Mouse (Mus musculus) CH12.LX (cell line): Measurements from ENCODE around the gene Cdh22. TPM values are rescaled to one million over a fixed set of nuclear protein-coding genes. Genes with fewer than 3 reads are reported as not detected.

Experiments used
- DNase-seq: peaks from one replicate; pipeline ENCODE4 v3.0.0-alpha.2; 2013; ENCODE audit errors: extremely low read depth
- H3K27ac ChIP-seq: 2 replicates; pipeline ENCODE4 v1.5.1; 2012; ENCODE audit warnings: low read depth, mild to moderate bottlenecking, control low read depth, moderate library complexity; ENCODE audit not compliant: insufficient read depth
- H3K27me3 ChIP-seq: replicated peaks from 2 replicates; pipeline ENCODE3; 2012; ENCODE audit warnings: inconsistent platforms
- H3K36me3 ChIP-seq, 2 experiments: replicated peaks in 1 of 2; 2 replicates each; pipeline versions ENCODE3 to v1.6.1; 2012; ENCODE audit warnings: inconsistent platforms in 1 of 2, low read length in 1 of 2, mild to moderate bottlenecking in 1 of 2, mixed read lengths in 1 of 2, moderate library complexity in 1 of 2; ENCODE audit not compliant: control insufficient read depth in 1 of 2, insufficient read depth in 1 of 2
- H3K4me1 ChIP-seq, 2 experiments: 2 replicates each; pipeline ENCODE4 v1.6.1; 2012; ENCODE audit warnings: inconsistent platforms in 1 of 2, moderate library complexity in 1 of 2; ENCODE audit not compliant: insufficient read depth in 2 of 2, control insufficient read depth in 1 of 2
- H3K4me2 ChIP-seq: 2 replicates; pipeline ENCODE4 v1.6.1; 2012; ENCODE audit warnings: low read depth, mild to moderate bottlenecking, control low read depth; ENCODE audit not compliant: poor library complexity, insufficient read depth, severe bottlenecking
- H3K4me3 ChIP-seq, 3 experiments: fragments of 150-350 bp in 1 of 3; sonication (generic) in 1 of 3; replicated peaks in 1 of 3; 2 replicates each; pipeline versions ENCODE3 to v1.5.1; 2011 to 2012; ENCODE audit warnings: low read depth in 2 of 3, low read length in 2 of 3, mild to moderate bottlenecking in 2 of 3, moderate library complexity in 2 of 3, control low read depth in 1 of 3, improper control_type of control experiment in 1 of 3, inconsistent platforms in 1 of 3, mixed read lengths in 1 of 3; ENCODE audit not compliant: poor library complexity in 1 of 3
- H3K79me2 ChIP-seq: replicated peaks from 2 replicates; pipeline ENCODE4 v1.6.1; 2012; ENCODE audit warnings: mild to moderate bottlenecking, moderate library complexity; ENCODE audit not compliant: control insufficient read depth, poor library complexity, insufficient read depth, severe bottlenecking; ENCODE audit errors: extremely low read depth
- H3K9ac ChIP-seq: 2 replicates; pipeline ENCODE4 v1.6.1; 2012; ENCODE audit warnings: low read depth, mild to moderate bottlenecking, control low read depth, moderate library complexity; ENCODE audit not compliant: insufficient read depth
- H3K9me3 ChIP-seq: replicated peaks from 2 replicates; pipeline ENCODE3; 2012; ENCODE audit warnings: low read length, inconsistent platforms, mixed read lengths
- CHD1 ChIP-seq: IDR thresholded peaks from 2 replicates; pipeline ENCODE4 v1.6.1; 2012; ENCODE audit warnings: low read depth, low read length, improper control_type of control experiment, inconsistent platforms
- CHD2 ChIP-seq: IDR thresholded peaks from 2 replicates; pipeline ENCODE4 v1.6.1; 2011; ENCODE audit warnings: low read length, improper control_type of control experiment
- CTCF ChIP-seq, 2 experiments: IDR thresholded peaks in 1 of 2; conservative IDR thresholded peaks in 1 of 2; 2 replicates each; pipeline ENCODE4 v1.5.1; 2011 to 2012; ENCODE audit warnings: low read depth in 2 of 2, low read length in 2 of 2, improper control_type of control experiment in 1 of 2, inconsistent platforms in 1 of 2, mild to moderate bottlenecking in 1 of 2, moderate library complexity in 1 of 2
- E2F4 ChIP-seq: IDR thresholded peaks from 2 replicates; pipeline ENCODE4 v1.6.1; 2011; ENCODE audit warnings: low read depth, low read length, improper control_type of control experiment; ENCODE audit not compliant: insufficient replicate concordance
- ETS1 ChIP-seq: conservative IDR thresholded peaks from 2 replicates; pipeline ENCODE4 v1.6.1; 2012; ENCODE audit warnings: low read depth, mild to moderate bottlenecking, inconsistent platforms, low read length, improper control_type of control experiment, moderate library complexity
- HCFC1 ChIP-seq: IDR thresholded peaks from 2 replicates; pipeline ENCODE4 v1.6.1; 2012; ENCODE audit warnings: low read depth, mild to moderate bottlenecking, inconsistent platforms, low read length, improper control_type of control experiment
- IRF4 ChIP-seq: IDR thresholded peaks from 2 replicates; pipeline ENCODE4 v1.6.1; 2014; ENCODE audit warnings: low read depth, mild to moderate bottlenecking, inconsistent platforms, low read length, improper control_type of control experiment
- JUN ChIP-seq: IDR thresholded peaks from 2 replicates; pipeline ENCODE4 v1.6.1; 2011; ENCODE audit warnings: low read depth, mild to moderate bottlenecking, low read length, improper control_type of control experiment, moderate library complexity; ENCODE audit not compliant: insufficient read depth
- JUND ChIP-seq: conservative IDR thresholded peaks from 2 replicates; pipeline ENCODE4 v1.6.1; 2011; ENCODE audit warnings: low read depth, low read length, improper control_type of control experiment
- MAFK ChIP-seq: IDR thresholded peaks from 2 replicates; pipeline ENCODE4 v1.6.1; 2011; ENCODE audit warnings: low read length, improper control_type of control experiment; ENCODE audit not compliant: insufficient replicate concordance
- MAX ChIP-seq: IDR thresholded peaks from 2 replicates; pipeline ENCODE4 v1.6.1; 2011; ENCODE audit warnings: low read length, improper control_type of control experiment
- MAZ ChIP-seq: IDR thresholded peaks from 2 replicates; pipeline ENCODE4 v1.6.1; 2012; ENCODE audit warnings: low read depth, mild to moderate bottlenecking, inconsistent platforms, low read length, improper control_type of control experiment, moderate library complexity
- MXI1 ChIP-seq: IDR thresholded peaks from 2 replicates; pipeline ENCODE4 v1.6.1; 2011; ENCODE audit warnings: mild to moderate bottlenecking, low read depth, low read length, improper control_type of control experiment
- NELFE ChIP-seq: IDR thresholded peaks from 2 replicates; pipeline ENCODE4 v1.6.1; 2011; ENCODE audit warnings: low read depth, low read length, improper control_type of control experiment
- POLR2A ChIP-seq: IDR thresholded peaks from 2 replicates; pipeline ENCODE4 v1.6.1; 2011; ENCODE audit warnings: low read depth, mild to moderate bottlenecking, improper control_type of control experiment, low read length
- POLR2AphosphoS2 ChIP-seq: IDR thresholded peaks from 2 replicates; pipeline ENCODE4 v1.6.1; 2011; ENCODE audit warnings: low read depth, low read length, improper control_type of control experiment
- RAD21 ChIP-seq: IDR thresholded peaks from 2 replicates; pipeline ENCODE4 v1.6.1; 2011; ENCODE audit warnings: low read depth, mild to moderate bottlenecking, low read length, improper control_type of control experiment, moderate library complexity
- SIN3A ChIP-seq: IDR thresholded peaks from 2 replicates; pipeline ENCODE4 v1.6.1; 2012; ENCODE audit warnings: low read length, improper control_type of control experiment, inconsistent platforms
- SMC3 ChIP-seq: IDR thresholded peaks from 2 replicates; pipeline ENCODE4 v1.6.1; 2011; ENCODE audit warnings: low read depth, low read length, improper control_type of control experiment
- TBP ChIP-seq: conservative IDR thresholded peaks from 2 replicates; pipeline ENCODE4 v1.6.1; 2011; ENCODE audit warnings: low read depth, low read length, improper control_type of control experiment
- TCF12 ChIP-seq: IDR thresholded peaks from 2 replicates; pipeline ENCODE4 v1.6.1; 2014; ENCODE audit warnings: low read depth, mild to moderate bottlenecking, inconsistent platforms, low read length, improper control_type of control experiment
- UBTF ChIP-seq: IDR thresholded peaks from 2 replicates; pipeline ENCODE4 v1.6.1; 2012; ENCODE audit warnings: low read depth, mild to moderate bottlenecking, inconsistent platforms, low read length, improper control_type of control experiment, moderate library complexity
- USF1 ChIP-seq: IDR thresholded peaks from 2 replicates; pipeline ENCODE4 v1.6.1; 2014; ENCODE audit warnings: low read depth, mild to moderate bottlenecking, inconsistent platforms, low read length, improper control_type of control experiment
- USF2 ChIP-seq: conservative IDR thresholded peaks from 2 replicates; pipeline ENCODE4 v1.6.1; 2011; ENCODE audit warnings: low read depth, low read length, improper control_type of control experiment
- ZC3H11A ChIP-seq: IDR thresholded peaks from 2 replicates; pipeline ENCODE4 v1.6.1; 2012; ENCODE audit warnings: low read depth, mild to moderate bottlenecking, inconsistent platforms, low read length, improper control_type of control experiment
- ZMIZ1 ChIP-seq: IDR thresholded peaks from 2 replicates; pipeline ENCODE4 v1.6.1; 2012; ENCODE audit warnings: low read depth, mild to moderate bottlenecking, inconsistent platforms, low read length, improper control_type of control experiment
- ZNF384 ChIP-seq: IDR thresholded peaks from 2 replicates; pipeline ENCODE4 v1.6.1; 2012; ENCODE audit warnings: low read depth, low read length, improper control_type of control experiment, inconsistent platforms
- dilution Hi-C: fragments of 300-500 bp; cut with MboI; formaldehyde crosslinking; loops from 2 replicates; pipeline ENCODE4 v1.14.3; 2020; ENCODE audit warnings: low sequenced_read_pairs; ENCODE audit not compliant: extremely low pct_unique_long_range_greater_than_20kb, extremely low pct_ligation_motif_present
- in situ Hi-C: fragments of 300-500 bp; cut with MboI; formaldehyde crosslinking; loops from 3 replicates; pipeline ENCODE4 v1.14.3; 2019; ENCODE audit warnings: low sequenced_read_pairs, low pct_ligation_motif_present, low pct_unique_long_range_greater_than_20kb, mixed read lengths
- polyA plus RNA-seq: library from polyadenylated mRNA; unstranded; fragments of >175 nt; gene quantifications from 2 replicates; pipeline ENCODE4 v1.2.1, GENCODE M21; 2012; ENCODE audit warnings: low read depth; ENCODE audit not compliant: insufficient read length
- total RNA-seq, 2 experiments: library from RNA; depleted of rRNA; stranded (reverse); fragments of 300-350 nt in 1 of 2; fragments of >200 nt in 1 of 2; gene quantifications; 2 replicates each; pipeline ENCODE4 v1.2.3; 2012 to 2014

Cdh22 gene
- total and polyA plus RNA-seq, 3 experiments, result 0.08 TPM; not detected in 2

DNA sequence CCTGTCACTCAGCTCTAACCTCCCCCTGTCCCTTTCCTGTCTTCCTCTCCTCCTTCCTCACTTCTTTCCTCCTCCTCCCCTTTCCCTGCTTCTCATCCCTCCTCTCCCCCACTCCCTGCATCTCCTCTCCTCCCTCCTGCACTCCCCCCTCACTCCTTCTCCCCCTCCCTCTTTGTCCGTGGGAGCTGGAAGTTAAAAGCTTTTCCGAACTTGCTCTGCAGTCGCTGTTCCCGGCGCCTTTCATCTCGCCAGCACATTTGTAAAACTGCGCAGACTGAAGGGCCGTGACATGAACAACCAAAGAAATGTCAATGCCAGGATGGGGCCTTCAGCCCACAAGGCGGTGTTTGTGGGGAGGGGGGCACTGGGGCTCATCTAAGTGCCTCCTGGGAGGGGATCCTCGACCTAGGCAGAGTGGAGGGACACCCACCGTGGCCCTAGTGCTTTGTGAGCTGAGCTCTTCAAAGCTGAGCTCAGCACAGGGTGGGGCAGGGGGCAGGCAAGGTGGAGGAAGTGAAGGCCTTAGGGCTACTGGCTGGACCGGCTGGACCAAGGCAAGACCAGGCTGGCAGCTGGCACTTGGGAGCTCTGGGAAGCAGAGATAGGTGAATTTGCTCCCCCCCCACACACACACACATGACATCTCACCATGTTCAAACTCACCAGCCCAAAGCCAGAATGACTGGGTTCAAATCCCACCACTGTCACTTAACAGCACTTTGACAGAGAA lies 3.9 kb upstream of the Cdh22 start:
- DNase-seq, result no peak
- dilution Hi-C loops, result no loop called here
- Histone ChIP-seq H3K36me3 (no peaks in the 10 kb centered on the region), H3K4me3 (no peak overlapping the region), H3K27ac (no peak overlapping the region), H3K4me1 (peaks cover 25 to 29% of the 10 kb centered on the region in 2 experiments), H3K79me2 (no peaks in the 10 kb centered on the region), H3K4me2 (no peak overlapping the region), H3K27me3 (peaks cover 90% of the 10 kb centered on the region), H3K9ac (no peak overlapping the region), H3K9me3 (peaks cover 13% of the 10 kb centered on the region)
- in situ Hi-C loops, result no loop called here
- no peak for TF ChIP-seq ZC3H11A
- no peak for TF ChIP-seq POLR2A
- TF ChIP-seq POLR2AphosphoS2, result no peak
- no peak for TF ChIP-seq E2F4
- no peak for TF ChIP-seq SIN3A
- no peak for TF ChIP-seq TBP
- no peak for TF ChIP-seq HCFC1
- no peak for TF ChIP-seq RAD21
- TF ChIP-seq SMC3, result no peak
- no peak for TF ChIP-seq TCF12
- TF ChIP-seq MAZ, result no peak
- TF ChIP-seq ZNF384, result no peak
- TF ChIP-seq CHD1, result no peak
- no peak for TF ChIP-seq ETS1
- TF ChIP-seq USF2, result no peak
- TF ChIP-seq USF1, result no peak
- no peak for TF ChIP-seq CHD2
- TF ChIP-seq NELFE, result no peak
- no peak for TF ChIP-seq IRF4
- TF ChIP-seq MAFK, result no peak

DNA sequence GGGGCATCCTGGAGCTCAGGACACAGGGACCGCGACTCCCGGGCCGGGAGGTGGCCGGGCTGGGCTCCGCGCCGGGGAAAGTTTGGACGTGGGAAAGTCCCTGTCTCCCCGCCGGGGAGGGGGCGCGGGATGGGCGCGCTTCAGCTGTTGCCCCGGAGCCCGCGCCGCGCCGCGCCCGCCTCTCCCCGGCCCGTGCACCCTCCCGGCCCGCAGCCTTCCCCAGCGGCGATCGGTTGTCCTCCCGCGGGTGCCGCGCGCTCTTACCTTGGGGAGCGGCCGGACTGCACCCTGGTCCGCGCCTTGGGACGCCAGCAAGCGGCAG lies 401 bp downstream of the Cdh22 start:
- dilution Hi-C loops, result no loop called here
- Histone ChIP-seq H3K36me3 (no peaks in the 10 kb centered on the region), H3K9me3 (peaks cover 14% of the 10 kb centered on the region), H3K9ac (no peak overlapping the region), H3K27me3 (peaks cover 92% of the 10 kb centered on the region)
- TF ChIP-seq SIN3A (no peak), JUN (no peak), RAD21 (no peak), ZC3H11A (no peak), TBP (no peak), POLR2AphosphoS2 (no peak), IRF4 (no peak), POLR2A (no peak), SMC3 (no peak), MAX (no peak), MXI1 (no peak), UBTF (no peak), MAZ (no peak), ZNF384 (no peak), CTCF (conservative IDR thresholded peaks at IDR 0.05 in 1 of 2, IDR thresholded peaks at IDR 0.05 in 1 of 2; ENCODE audit: low read depth in 2 of 2, low read length in 2 of 2) (no peak), NELFE (no peak), JUND (no peak), ZMIZ1 (no peak), TCF12 (no peak)
- TF ChIP-seq, all 38 proteins: peak for 0
- Histone ChIP-seq H3K4me1 (peaks cover 3 to 7% of the 10 kb centered on the region in 2 experiments; a peak in 3 of 4 replicates), H3K79me2 (no peaks in the 10 kb centered on the region), H3K4me2 (peak overlapping the region; percentile 23), H3K27ac (no peak overlapping the region), H3K4me3 (peak overlapping the region in 1 of 3 experiments; percentile 39)
- in situ Hi-C loops, result no loop called here
- DNase-seq, result no peak
